Mouse (Mus musculus) cerebellum, adult 11-12 months (tissue): Measurements from ENCODE around the gene Cep57.

ENCODE experiments used
- DNase-seq: peaks from one replicate; pipeline ENCODE4 v3.0.0; 2022

The Cep57 gene

DNA sequence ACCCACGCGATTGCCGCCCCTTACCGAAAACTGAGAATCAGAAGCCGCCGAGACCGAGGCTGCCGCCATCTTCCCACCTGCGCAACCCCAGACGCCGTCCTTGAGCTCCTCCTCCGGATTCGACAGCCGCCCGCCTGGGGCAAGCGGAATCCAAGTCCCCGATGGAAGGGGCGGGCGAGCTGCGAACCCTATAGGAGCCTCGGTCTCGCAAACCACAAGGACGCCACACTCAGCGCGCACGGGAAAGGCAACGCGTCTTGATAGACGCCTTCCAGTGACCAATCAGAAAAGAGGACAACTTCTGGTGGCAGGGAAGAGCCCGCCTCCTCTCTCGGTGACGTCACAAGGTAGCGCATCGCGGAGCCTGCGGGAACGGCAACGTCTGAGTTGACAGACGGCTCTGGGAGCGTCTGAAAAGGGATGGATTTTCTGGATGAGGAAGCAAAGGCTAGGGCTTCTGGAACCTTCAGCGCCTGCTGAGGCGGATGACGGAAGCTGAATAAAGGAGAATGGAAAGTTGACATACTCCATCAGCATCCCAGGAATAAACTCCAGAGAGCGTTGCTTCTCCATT lies at the start of gene Cep57:
Cep57 (minus strand) TSS at position 276 of the 574 bp plus-strand sequence.
- DNase-seq = peak; percentile 98

DNA sequence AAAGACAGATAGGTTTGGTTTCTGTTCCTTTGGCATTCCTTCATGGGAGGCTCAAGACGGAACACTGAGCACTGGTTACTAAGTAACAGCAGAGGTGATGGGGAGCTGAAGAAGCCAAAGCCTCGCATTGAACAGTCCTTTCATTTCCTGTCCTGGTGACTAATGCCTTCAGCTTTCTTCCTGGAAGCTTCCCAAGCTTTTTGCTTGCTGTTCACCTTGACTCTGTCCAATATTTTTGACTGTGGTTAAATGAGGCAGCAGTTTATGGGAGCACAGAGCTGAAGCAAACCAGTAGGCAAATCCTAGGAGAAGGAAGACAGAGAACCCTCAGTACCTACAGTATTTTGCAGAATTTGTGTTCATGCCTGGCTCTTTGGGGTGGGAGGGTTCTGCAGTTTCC lies 48.4 kb upstream of the Cep57 start:
- no peak for DNase-seq

DNA sequence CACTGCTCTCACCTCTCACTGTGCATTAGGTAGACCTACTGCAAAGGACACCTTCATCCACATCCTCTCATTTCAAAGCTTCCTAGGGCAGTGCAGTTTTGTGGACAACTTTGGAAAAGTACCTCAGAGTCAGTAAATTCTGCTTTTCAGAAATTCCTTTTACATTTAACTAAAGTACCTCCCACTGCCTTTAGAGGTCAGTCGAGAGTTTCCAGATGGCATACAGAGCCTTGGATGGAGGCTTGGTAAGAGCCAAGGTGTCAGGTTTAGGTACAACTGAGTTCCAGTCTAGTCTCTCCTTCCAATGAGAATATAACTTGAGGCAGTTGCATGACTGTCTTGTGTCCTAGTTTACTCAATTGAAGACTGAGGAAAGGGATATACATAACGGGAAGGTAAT lies 47.5 kb upstream of the Cep57 start:
- DNase-seq = no peak

GRCm38 (mm10) chr9:13871631-13872030 lies 44.7 kb upstream of the Cep57 start:
- DNase-seq = no peak

GRCm38 (mm10) chr9:13867646-13868045 lies 40.7 kb upstream of the Cep57 start:
- no peak for DNase-seq

GRCm38 (mm10) chr9:13856777-13857176 lies 29.9 kb upstream of the Cep57 start:
- no peak for DNase-seq

DNA sequence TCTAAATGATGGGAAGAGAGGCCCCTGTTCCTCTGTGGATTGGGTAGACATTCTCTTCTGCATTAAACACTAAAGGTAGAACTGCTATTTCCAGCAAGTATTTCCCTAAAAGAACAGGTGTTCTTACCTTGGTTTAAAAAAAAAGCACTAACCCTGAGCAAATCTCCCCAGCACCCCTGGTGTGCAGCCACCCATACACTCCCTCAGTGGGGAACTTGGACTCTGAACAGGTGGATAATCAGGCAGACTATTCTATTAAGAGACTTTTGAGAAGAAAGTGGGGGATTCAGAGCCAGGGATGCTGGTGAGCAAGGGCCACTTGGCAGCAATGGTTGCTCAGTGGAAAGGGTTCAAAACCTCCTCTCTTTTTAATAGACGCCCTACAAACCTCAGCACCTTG lies 29.3 kb upstream of the Cep57 start:
- DNase-seq = no peak

DNA sequence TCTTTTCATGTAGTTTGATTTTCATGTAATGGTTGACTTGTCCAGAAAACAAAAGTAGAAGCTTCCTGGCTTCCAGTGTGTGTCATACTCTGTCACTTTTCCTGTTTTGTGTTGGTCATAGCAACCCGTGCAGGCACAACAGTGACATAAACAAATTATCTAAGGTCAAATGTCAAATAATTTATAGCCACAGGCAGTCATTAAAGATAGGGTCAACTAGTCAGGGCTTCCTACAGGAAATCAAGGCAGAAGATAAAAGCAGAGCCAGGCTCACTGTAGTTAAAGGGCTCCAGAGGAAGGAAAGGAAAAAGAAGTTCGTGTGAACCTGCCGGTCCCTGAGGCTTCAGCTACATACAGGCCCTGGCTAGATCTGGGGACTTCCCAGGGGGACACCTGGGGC lies 27.0 kb upstream of the Cep57 start:
- DNase-seq = no peak

DNA sequence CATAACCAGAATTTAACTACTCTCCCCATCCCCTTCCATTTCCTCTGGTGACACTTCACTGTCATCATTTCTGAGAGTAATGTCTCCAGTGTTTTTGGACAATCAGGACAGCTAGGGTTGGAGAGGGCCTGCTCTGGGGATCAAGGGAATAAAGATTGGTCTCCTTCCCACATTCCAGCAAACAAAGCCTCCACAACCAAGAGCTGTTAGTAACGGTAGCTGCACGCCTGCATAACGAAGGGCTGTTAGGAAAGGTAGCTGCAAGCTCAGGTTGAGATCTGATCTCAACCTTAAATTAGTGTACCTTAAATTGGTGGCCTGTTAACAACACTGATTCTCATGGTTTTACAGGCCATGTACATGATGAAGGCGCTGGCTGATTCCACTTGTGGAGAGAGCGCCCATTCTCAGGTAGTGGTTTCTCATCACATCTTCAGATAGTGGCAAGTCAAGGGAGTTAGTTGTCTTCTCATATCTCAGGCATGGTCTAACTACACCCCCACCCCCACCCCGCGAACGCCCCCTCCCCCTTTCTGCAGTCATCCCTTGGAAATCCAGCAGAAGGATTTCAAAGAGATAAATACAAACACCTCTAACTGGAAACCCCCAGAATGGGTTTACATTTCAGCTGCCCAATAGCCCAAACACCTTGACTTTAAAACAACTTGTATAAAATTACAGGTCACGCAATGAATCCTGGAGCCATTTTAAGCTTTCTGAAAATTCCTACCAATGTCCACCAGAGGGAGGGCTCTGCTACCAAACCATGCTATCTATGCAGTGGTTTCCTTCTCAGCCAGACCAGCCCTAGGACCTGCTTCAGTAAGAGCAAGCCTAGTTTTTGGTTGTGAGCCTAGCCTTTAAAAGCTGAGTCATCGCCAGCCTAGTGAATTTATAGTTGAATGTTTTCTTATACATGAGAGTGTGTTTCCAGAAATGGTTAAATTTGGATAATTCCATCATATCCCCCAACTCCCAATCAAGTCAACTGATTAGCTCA lies 21.9 kb upstream of the Cep57 start:
- no peak for DNase-seq

- no peak for DNase-seq
These were observed 20.7 kb upstream of the Cep57 start for GRCm38 (mm10) chr9:13847591-13847990.

DNA sequence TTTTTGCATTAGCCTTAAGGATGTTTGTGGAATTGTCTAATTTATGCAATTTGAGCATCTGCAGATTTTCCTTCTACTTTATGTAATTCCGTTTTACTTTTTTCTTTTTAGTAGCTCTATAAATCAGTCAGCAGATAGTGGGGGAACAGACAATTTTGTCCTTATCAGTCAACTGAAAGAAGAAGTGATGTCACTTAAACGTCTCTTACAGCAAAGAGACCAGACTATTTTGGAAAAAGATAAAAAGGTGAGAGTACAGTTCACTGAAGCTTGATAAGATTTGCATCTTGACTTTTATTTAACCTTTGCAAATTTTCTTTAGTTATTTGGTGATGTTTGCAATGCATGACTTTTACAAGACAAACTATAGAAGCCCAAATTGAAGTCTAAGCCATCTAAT lies 9.8 kb upstream of the Cep57 start:
- DNase-seq = no peak

DNA sequence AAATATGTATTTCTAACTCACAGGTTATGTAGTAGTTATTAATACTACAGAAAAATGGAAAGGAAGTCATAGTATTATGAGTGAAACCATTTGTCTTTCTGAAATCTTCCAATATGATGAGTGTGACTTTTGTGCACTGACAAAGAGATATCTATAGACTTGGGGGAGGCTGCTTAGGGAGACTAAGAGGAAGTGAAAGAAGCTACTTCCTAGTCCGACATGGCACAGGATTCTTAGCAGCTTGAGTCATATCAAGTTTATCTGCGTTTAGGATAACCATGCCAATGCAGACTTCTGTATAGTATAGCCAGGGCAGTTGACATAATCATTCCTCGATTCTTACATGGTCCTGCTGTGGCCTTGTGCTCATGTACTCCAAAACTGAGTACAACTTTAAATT lies 8.3 kb upstream of the Cep57 start:
- DNase-seq = no peak

GRCm38 (mm10) chr9:13828087-13828441 lies 1.2 kb upstream of the Cep57 start:
- no peak for DNase-seq

DNA sequence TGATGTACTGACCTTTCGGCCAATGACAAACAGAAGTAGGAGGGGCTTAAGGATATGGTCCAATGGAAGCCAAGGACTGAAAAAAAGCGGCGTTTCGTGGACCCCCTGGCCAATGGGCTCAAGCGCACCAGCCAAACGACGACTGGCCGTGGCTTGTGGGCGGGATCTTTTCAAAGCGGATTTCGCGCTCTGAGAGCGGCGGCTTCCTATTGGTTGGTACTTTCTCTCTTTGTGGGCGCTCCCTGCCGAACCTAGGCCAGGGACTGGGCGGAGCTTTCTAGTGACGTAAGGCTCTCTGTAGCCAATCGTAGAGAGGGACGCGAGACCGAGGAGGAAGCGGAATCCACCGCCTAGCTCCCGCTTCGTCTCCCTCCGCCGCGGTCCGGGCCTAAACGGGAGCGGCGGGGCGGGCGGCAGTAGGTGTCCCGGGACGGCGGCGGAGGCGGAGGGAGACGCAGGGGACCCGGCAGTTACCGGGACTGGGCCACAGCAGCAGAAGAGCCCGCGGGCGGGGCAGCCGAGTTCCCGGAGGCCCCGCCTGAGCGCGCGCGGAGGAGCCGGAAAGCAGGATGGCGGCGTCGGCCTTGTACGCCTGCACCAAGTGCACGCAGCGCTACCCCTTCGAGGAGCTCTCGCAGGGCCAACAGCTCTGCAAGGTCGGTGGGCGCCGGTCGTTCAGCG lies 639 bp upstream of the Cep57 start, which contains the start of gene Fam76b:
Fam76b (plus strand) TSS at position 311 of the 681 bp plus-strand sequence.
- DNase-seq = peak; percentile 100

DNA sequence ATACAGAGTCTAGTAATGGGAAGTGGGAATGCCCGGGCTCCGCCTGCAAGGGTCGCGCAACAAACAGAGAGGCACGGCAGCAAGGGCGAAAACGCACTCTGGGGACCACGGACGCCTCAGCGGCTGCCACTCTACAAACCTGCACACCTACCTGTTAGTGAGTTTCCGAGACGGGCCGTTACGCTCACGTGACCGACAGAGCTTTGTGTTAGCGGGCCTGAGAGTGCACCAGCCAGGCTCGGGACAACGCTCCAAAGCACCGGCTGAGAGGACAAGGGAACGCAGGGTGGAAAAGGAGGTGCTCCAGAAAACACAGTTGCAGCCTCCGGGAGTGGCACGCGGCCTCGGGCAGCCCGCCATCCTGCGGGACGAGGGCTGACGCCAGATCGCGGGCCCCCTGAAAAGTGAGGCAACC lies 509 bp downstream of the Cep57 start:
- DNase-seq = no peak

- DNase-seq = no peak
These were observed 1.0 kb downstream of the Cep57 start for GRCm38 (mm10) chr9:13825896-13826295.

DNA sequence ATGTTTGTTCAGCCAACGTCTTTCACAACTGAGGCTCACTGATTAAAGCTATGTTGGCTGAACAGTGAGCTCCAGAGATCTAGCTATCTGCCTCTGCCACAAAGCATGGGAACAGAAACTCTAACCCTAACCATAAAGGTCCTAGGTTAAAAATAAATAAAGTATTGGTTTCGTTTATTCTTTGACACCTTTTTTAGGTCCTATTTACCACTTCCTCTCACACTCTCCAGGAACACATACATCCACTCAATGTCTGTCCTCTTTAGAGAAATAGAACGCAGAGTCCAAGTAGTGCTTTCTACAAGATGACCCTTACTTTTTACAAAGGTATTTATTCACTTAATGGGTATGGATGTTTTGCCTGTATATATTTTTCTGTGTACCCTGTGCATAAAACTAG lies 6.1 kb downstream of the Cep57 start:
- no peak for DNase-seq

- DNase-seq = no peak
These were observed 8.5 kb downstream of the Cep57 start for GRCm38 (mm10) chr9:13818369-13818768.

DNA sequence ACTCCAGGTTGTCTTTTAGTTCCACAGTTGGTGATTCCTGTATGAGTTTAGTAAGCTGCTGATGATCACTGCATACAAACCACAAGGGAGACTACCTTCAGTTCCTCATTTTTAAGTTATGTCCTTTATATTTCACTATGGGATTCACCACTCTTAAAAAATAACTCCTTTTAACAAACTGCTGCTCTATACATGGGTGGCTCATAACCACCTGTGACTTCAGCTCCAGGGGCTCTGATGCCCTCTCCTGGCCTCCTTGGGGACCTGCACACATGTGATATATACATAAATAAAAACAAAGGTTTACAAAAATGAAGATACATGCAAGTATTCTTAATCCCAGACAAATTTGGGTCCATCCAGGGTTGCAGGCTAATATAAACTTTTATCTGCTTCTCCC lies 17.0 kb downstream of the Cep57 start:
- DNase-seq = no peak

DNA sequence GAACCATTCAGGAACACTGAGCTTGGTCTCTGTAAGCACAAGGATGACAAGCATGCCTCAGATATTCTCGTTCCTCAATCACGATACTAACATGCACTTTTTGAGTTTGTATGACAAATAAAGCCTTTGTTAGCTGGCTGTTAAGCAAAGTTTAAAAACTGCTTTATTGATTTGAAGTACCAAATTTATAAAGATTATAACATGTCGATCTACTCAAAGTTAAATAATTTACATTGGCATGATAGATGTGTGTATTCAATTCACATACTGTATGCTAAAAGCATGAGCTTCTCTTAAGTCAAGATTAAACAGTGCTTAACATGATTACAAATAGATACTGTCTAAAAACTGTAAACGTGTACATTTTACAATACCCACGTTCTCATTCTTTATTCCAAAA lies 19.2 kb downstream of the Cep57 start:
- no peak for DNase-seq

DNA sequence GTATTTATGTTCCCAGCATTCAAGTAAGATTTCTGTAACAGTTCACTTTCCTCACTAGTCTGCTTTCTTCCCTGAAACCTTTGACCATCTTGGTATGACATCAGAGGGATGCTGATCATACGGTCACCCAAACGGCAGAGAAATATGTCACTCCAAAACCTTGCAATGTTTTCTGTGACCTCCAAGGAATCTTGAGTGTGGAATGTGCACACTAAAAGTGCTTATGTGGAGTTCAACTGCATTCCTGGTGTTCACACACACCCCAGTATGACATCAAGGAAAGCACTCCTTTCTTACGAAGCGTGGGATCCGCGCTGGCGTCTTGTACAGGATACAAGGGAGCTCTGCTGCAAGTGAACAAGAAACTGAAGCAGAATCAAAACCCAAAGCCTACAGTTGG lies 20.1 kb downstream of the Cep57 start:
- no peak for DNase-seq

DNA sequence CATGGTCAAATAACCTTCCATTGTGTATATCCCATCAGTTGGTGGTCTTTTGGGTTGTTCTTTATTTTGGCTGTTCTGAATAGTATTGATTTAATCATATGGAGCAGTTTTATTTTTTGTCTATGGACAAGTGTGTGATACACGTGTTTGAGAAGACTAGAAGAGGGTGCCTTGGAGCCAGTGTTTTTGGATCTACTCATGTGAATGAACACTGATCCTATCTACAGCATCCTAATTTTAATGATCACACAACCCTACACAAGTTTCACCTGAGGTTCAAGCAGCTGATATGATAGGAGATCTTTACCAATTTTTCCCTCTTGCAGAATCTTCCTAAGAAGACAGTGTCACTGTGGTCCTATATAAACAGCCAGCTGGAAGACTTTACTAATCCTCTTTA lies 22.4 kb downstream of the Cep57 start:
- no peak for DNase-seq

GRCm38 (mm10) chr9:13794756-13795155 lies 32.2 kb downstream of the Cep57 start:
- no peak for DNase-seq

GRCm38 (mm10) chr9:13794302-13794701 lies 32.6 kb downstream of the Cep57 start:
- DNase-seq = no peak
